Mouse (Mus musculus) midbrain, postnatal 0 days (tissue): ENCODE data around the gene Jmjd7. TPM values are rescaled to one million over a fixed set of nuclear protein-coding genes. Genes with fewer than 3 reads are reported as not detected.

Experiments used
- ATAC-seq: fragments of 200-750 bp; cut with Nextera tagmentation; 2 replicates; pipeline ENCODE4 v1.8.0; 2017; ENCODE audit warnings: moderate number of reproducible peaks, mild to moderate bottlenecking, moderate TSS enrichment, moderate library complexity; ENCODE audit not compliant: low FRiP score
- DNase-seq: peaks from one replicate; pipeline ENCODE4 v3.0.0-alpha.2; 2015; ENCODE audit warnings: low spot score
- H3K27ac ChIP-seq: fragments of 300-500 bp; sonication (generic); 2 replicates; pipeline ENCODE4 v1.5.1; 2014; ENCODE audit warnings: low read depth, mild to moderate bottlenecking, low read length, mixed read lengths
- H3K27me3 ChIP-seq: fragments of 300-500 bp; sonication (generic); 2 replicates; pipeline ENCODE4 v1.6.1; 2014; ENCODE audit warnings: low read length, control low read depth, mixed read lengths; ENCODE audit not compliant: insufficient read depth
- H3K36me3 ChIP-seq: fragments of 300-500 bp; sonication (generic); 2 replicates; pipeline ENCODE4 v1.6.1; 2014; ENCODE audit warnings: low read length, control low read depth, mixed read lengths; ENCODE audit not compliant: insufficient read depth
- H3K4me1 ChIP-seq: fragments of 300-500 bp; sonication (generic); 2 replicates; pipeline ENCODE4 v1.6.1; 2014; ENCODE audit warnings: mild to moderate bottlenecking, control low read depth, antibody characterized with exemption, low read length, mixed read lengths; ENCODE audit not compliant: insufficient read depth
- H3K4me2 ChIP-seq: fragments of 300-500 bp; sonication (generic); 2 replicates; pipeline ENCODE4 v1.6.1; 2014; ENCODE audit warnings: low read depth, mild to moderate bottlenecking, low read length, mixed read lengths; ENCODE audit not compliant: poor library complexity, severe bottlenecking
- H3K4me3 ChIP-seq: fragments of 300-500 bp; sonication (generic); 2 replicates; pipeline ENCODE4 v1.5.1; 2014; ENCODE audit warnings: low read depth, mild to moderate bottlenecking, low read length, moderate library complexity
- H3K9ac ChIP-seq: fragments of 300-500 bp; sonication (generic); replicated peaks from 2 replicates; pipeline ENCODE4 v1.6.1; 2014; ENCODE audit warnings: mild to moderate bottlenecking, low read length, moderate library complexity, mixed read lengths; ENCODE audit not compliant: poor library complexity, severe bottlenecking
- H3K9me3 ChIP-seq: fragments of 300-500 bp; sonication (generic); 2 replicates; pipeline ENCODE4 v1.6.1; 2016; ENCODE audit warnings: low read length, control low read depth
- CTCF ChIP-seq: IDR thresholded peaks from 2 replicates; pipeline ENCODE4 v1.5.1; 2016; ENCODE audit warnings: antibody characterized with exemption, mild to moderate bottlenecking
- WGBS: fragments of 180-500 bp; shearing (Covaris S2); extraction: QIAGEN DNeasy Blood & Tissue Kit; methylation state at CpG from one replicate; pipeline ENCODE4 v1.1.7; 2014; 5-methylcytosine and 5-hydroxymethylcytosine counted together
- polyA plus RNA-seq: library from polyadenylated mRNA; unstranded; fragments of >200 nt; fragmentation: Nextera tagmentation; extraction: Ambion mirVana; gene quantifications from 2 replicates; pipeline ENCODE4 v1.2.1, GENCODE M21; 2015
- total RNA-seq: library from RNA; depleted of rRNA; stranded (reverse); fragments of >200 nt; gene quantifications from 2 replicates; pipeline ENCODE4 v1.2.3, GENCODE M21; 2014

Jmjd7 gene
- total and polyA plus RNA-seq, 2 experiments from 2014 or later = 4.9 to 13.6 TPM

DNA sequence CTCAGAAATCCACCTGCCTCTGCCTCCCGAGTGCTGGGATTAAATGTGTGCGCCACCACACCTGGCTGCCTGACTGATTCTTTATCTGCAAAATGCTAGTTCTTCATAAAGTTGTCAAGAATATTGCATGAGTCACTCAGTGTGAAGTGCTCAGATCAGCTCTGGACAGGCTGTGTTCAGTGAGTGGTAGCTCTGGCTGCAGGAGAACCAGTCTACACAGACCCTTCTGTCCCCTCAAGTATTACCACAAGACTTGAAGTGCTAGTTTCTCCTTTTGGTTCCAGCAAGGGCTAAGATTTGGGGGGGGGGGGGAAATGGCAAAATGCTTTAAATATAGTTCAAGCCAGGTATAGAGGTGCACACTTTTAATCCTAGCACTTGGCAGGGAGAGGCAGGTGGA is 39.8 kb upstream of the Jmjd7 start:
- 98% methylated on average over 2 of the region's 2 CpGs for WGBS
- no peak for DNase-seq

DNA sequence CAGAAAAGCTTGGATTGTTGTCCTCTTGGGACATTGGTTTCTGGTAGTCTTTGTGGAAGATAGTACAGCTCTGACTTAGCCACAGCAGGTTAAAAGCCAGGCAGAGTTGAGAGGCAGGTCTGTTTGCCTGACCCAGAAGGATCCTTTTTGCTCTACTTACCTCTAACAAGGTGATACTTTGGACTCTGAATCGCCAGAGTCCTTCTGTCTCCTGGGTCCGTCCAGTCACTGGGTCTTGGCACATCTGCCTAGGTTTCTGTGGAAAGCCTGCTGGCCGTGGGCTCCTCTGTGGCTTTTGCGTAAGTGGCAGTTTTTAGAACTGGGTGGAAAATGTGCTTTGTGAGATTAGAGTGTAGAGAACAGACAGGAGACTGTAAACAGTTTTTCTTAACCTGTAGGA is 38.3 kb upstream of the Jmjd7 start:
- WGBS = 97% methylated on average over 4 of the region's 4 CpGs
- Histone ChIP-seq H3K4me1 (no peaks in the 10 kb centered on the region), H3K27me3 (no peaks in the 10 kb centered on the region), H3K9me3 (no peaks in the 10 kb centered on the region), H3K9ac (no peak overlapping the region), H3K4me2 (no peak overlapping the region), H3K27ac (no peak overlapping the region), H3K4me3 (no peak overlapping the region), H3K36me3 (no peaks in the 10 kb centered on the region; the same call in 1 of the 2 replicates)
- DNase-seq (no peak), ATAC-seq (no peak)
- TF ChIP-seq CTCF = no peak

More for the DNA sequence above, 39.8 kb upstream of the Jmjd7 start:
- Histone ChIP-seq H3K27ac (no peak overlapping the region), H3K4me2 (no peak overlapping the region), H3K27me3 (no peaks in the 10 kb centered on the region), H3K4me3 (no peak overlapping the region), H3K4me1 (no peaks in the 10 kb centered on the region), H3K9me3 (no peaks in the 10 kb centered on the region), H3K9ac (no peak overlapping the region), H3K36me3 (no peaks in the 10 kb centered on the region; the same call in 1 of the 2 replicates)
- no peak for ATAC-seq
- TF ChIP-seq CTCF = no peak

- 82% methylated on average over 6 of the region's 6 CpGs for WGBS
- no peaks in the 10 kb centered on the region for H3K9me3 ChIP-seq
- no peak for TF ChIP-seq CTCF
- H3K9ac ChIP-seq = no peak overlapping the region
- no peaks in the 10 kb centered on the region; the same call in 1 of the 2 replicates for H3K36me3 ChIP-seq
- H3K4me2 ChIP-seq = no peak overlapping the region
- DNase-seq (no peak), ATAC-seq (no peak)
- H3K4me3 ChIP-seq = no peak overlapping the region
- no peaks in the 10 kb centered on the region for H3K27me3 ChIP-seq
- no peaks in the 10 kb centered on the region for H3K4me1 ChIP-seq
- no peak overlapping the region for H3K27ac ChIP-seq
Measured at GRCm38 (mm10) chr2:119990881-119991280, 36.4 kb upstream of the Jmjd7 start.

GRCm38 (mm10) chr2:119992349-119992748 is 34.9 kb upstream of the Jmjd7 start:
- no peak overlapping the region for H3K4me2 ChIP-seq
- no peaks in the 10 kb centered on the region for H3K27me3 ChIP-seq
- no peaks in the 10 kb centered on the region for H3K4me1 ChIP-seq
- DNase-seq = no peak
- no peak for TF ChIP-seq CTCF
- ATAC-seq = no peak
- H3K36me3 ChIP-seq = no peaks in the 10 kb centered on the region
- no peak overlapping the region for H3K27ac ChIP-seq
- no peak overlapping the region for H3K4me3 ChIP-seq
- H3K9ac ChIP-seq = no peak overlapping the region
- no peaks in the 10 kb centered on the region for H3K9me3 ChIP-seq
- 94% methylated on average over 2 of the region's 2 CpGs for WGBS

DNA sequence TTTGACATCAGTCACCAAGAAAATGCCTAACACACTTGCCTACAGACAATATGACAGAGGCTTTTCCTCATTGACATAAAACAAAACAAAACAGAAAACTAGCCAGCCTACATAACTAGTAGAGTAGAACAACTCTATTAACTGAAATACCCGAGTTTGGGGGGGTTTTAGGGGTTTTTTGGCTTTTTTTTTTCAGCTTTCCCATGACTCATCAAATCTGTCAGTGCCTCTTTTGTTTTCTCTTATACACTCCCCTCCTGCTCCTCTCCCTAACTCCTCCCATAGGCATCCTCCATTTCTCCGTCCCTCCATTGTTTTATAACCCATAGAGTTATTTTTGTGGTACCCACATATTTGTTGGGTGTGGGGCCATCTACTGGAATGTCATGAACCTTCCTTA is 33.8 kb upstream of the Jmjd7 start:
- Histone ChIP-seq H3K36me3 (no peaks in the 10 kb centered on the region), H3K9ac (no peak overlapping the region), H3K4me1 (no peaks in the 10 kb centered on the region), H3K4me3 (no peak overlapping the region), H3K4me2 (no peak overlapping the region), H3K27ac (no peak overlapping the region), H3K9me3 (no peaks in the 10 kb centered on the region), H3K27me3 (no peaks in the 10 kb centered on the region)
- no peak for TF ChIP-seq CTCF
- no peak for ATAC-seq
- WGBS = 44% methylated on average over 2 of the region's 2 CpGs
- DNase-seq = no peak

GRCm38 (mm10) chr2:119994839-119995238 is 32.4 kb upstream of the Jmjd7 start:
- 84% methylated on average over 6 of the region's 6 CpGs for WGBS
- no peak for TF ChIP-seq CTCF
- ATAC-seq = no peak

More at GRCm38 (mm10) chr2:119994839-119995238, 32.4 kb upstream of the Jmjd7 start:
- Histone ChIP-seq H3K27me3 (no peaks in the 10 kb centered on the region), H3K9me3 (no peaks in the 10 kb centered on the region), H3K36me3 (0 out of 2 replicates have a peak, but pooled peaks cover 4% of the 10 kb centered on the region), H3K4me1 (no peaks in the 10 kb centered on the region), H3K9ac (no peak overlapping the region), H3K4me2 (no peak overlapping the region), H3K27ac (no peak overlapping the region), H3K4me3 (no peak overlapping the region)
- no peak for DNase-seq
